Mouse (Mus musculus) right cerebral cortex, postnatal 36 days (tissue): ENCODE measurements around the gene Gm17364.
"Not testable (repeated sequence)": the region's sequence is repeated elsewhere in the genome, so short reads cannot be mapped to it uniquely, and the experiment has no call there.

Experiments used
- DNase-seq, 2 experiments: peaks; one replicate each; pipeline ENCODE4 v3.0.0; 2022; ENCODE audit warnings: low spot score in 2 of 2, mixed read lengths in 1 of 2

The Gm17364 gene

GRCm38 (mm10) chr13:41273927-41274650 lies at the start of gene Gm17364:
Gene Gm17364 (minus strand): TSS chr13:41273977.
- DNase-seq = no peak

GRCm38 (mm10) chr13:41321433-41321832 lies 47.7 kb upstream of the Gm17364 start:
- no peak for DNase-seq

GRCm38 (mm10) chr13:41320749-41321148 lies 47.0 kb upstream of the Gm17364 start:
- DNase-seq = no peak

DNA sequence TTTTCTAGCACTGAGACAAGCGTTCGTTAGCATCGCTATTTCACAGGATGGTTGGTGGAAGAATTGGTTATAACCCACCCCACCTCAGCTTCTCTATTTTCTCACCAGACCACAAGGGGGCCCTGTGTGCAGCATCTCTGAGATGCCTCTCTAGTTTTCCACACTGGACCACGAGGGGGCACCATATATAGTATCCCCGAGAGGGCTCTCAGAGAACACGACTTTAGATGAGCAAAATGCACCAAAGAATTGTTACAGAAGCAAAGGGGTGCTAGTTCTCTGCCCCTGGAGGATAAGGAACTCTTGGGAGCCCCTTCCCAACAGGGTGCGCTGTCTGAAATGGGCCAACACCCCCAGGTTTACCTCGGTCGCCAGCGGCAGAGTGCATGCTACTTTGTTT lies 28.9 kb upstream of the Gm17364 start:
- peak; percentile 37 to 49 for DNase-seq

GRCm38 (mm10) chr13:41300037-41300436 lies 26.3 kb upstream of the Gm17364 start:
- no peak for DNase-seq

GRCm38 (mm10) chr13:41298996-41299395 lies 25.2 kb upstream of the Gm17364 start:
- DNase-seq = no peak

DNA sequence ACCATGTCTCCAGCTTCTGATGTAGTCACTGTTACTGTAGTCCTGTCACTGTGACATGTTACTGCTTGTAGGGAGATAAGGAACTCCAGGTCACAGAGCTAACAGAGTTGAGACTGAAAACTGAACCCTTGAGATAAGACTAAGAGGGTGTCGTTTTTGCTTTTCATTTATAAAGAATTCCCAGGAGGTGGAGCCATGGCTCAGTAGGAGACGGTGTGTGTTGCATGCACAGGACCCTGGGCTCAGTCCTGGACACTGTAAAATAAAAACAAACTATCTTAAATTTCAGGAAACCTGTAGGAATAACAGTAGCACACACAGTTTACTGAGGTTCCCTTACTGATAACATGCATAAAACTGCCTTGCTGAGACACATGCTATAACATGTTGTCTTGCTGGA lies 24.8 kb upstream of the Gm17364 start:
- no peak for DNase-seq

- no peak for DNase-seq
Observed at GRCm38 (mm10) chr13:41296396-41296795, 22.6 kb upstream of the Gm17364 start.

DNA sequence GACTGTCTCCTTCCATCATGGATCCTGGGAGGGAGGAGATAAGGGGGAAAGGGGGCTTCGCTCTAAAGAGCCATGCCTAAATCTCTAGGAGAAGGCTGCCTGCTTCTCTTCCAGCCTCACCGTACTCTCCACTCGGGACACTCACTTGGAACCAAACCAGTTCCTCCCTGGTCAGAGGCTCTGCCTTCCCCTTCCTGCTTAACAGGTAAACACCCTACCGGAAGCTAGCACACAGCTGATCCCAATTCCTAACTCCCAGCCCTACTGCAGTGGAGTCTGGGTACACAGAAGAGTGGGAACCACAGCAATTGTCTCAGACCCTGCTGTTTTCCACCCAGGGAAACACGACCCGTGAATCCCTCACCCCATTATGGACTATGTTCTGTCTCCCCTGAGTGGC lies 22.1 kb upstream of the Gm17364 start:
- DNase-seq = no peak

GRCm38 (mm10) chr13:41293595-41293994 lies 19.8 kb upstream of the Gm17364 start:
- DNase-seq = no peak

- DNase-seq = no peak
Observed at GRCm38 (mm10) chr13:41291466-41291974, 17.7 kb upstream of the Gm17364 start.

DNA sequence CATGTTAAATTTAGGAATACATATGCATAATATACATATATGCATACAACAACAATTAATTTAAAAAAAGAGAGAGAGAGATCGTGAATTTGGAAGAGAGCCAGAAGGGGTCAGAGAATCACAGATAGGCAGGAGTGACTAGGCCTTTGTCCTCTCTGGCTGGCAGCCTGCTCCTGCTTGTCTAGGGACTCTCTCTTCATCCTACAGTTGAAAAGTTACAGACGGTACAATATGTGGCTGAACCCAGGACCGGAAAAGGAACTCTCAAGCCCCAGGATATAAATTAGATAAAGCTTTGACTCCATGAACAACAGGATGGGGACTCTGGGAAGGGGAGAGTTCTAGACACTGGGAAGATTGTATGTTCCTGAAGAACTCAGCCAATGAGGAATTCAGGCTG lies 12.5 kb upstream of the Gm17364 start:
- no peak for DNase-seq

DNA sequence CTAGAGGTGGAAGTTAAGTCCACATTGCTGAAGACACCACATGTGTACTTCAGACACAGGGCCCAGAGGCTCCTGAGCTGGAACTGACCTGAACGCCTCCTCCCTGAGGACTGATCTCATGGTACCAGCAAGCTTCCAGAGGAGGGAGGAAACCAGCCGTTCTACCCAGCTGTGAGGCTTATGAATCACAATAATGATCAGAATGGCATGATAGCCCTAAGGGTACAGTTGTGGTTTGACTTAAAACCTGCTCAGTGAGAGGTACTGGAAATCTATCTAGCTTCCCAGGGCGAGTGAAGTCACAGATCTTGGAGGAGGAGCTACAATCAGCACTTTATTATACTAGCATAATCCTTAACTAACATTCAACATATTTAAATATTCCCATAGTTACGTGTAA lies 11.7 kb upstream of the Gm17364 start:
- no peak for DNase-seq

DNA sequence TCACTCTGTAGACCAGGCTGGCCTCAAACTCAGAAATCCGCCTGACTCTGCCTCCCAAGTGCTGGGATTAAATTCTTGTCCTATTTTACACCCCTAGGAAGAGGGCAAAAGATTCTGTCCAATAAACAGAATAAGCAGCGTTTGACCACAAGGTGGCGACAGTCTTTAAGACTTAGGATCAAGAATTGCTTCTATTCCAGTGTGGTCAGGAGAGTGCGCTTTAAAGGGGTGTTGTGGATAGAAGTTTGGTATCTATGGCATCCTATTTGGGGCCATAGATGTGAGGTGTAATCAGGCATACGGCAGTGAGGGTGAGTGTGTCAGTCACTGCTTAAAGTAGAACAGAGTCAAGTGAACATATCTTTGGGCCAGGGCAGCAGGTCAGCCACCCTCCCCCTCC lies 9.5 kb upstream of the Gm17364 start:
- peak; percentile 36 to 50 for DNase-seq

GRCm38 (mm10) chr13:41280696-41281095 lies 6.9 kb upstream of the Gm17364 start:
- DNase-seq = no peak

DNA sequence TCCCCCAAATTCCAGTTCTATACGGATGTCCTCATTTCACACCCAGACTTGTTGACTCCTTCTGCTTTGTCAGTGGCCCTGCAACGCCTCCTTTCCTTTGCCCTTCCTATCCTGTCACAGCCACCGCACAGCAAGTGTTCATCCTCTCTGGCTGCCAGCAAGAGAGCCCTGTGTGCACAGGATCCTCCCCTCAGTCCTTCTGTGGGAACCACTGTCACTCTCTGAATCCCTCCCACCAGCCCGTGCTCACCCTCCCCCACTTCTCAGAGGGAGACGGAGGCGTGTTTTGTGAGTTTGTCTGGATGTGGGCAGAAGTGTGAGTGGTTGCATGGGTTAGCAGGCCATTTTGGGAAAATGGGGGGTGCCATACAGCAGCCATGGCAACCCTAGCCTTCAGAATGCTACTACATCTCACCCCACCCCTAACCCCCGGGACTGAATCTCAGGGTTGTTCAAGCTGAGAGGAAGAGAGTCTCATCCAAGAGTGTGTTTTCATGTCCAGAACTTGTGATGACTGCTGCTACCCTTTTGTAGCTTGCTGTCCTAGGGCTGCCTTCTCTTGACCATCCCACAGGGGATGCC lies 5.9 kb downstream of the Gm17364 start:
- DNase-seq = peak; percentile 48 to 65

DNA sequence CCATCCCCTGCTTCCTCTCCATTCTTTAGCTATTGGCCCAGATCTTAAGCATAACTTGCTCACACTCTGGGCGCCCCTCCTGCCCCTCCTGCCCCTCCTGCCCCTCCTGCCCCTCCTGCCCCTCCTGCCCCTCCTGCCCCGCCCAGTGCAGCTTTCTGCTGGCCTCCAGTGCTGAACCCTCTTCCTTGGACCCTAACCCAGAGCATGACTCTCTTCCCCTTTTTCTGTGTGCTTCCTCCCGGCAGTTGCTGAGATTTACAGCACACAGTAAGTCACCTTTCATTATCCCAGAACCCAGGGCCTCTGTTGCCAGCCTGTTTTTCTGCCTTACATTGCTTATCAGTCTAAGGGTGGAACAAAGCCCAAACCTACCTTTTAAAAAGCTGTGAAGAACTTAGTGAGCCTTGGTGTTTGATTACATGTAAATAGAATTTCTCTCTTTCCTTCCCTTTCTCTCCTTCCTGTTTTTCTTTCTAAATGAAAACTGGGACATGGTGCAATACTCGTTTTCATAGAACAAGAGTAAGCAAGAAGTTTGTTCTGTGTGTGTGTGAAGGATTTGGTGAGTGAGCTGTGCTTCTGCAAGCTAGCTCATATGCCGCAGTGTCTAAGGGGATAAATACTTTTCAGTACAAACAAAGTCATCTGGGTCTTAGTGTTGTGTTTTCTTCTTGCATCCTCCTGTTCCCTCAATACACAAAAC lies 10.3 kb downstream of the Gm17364 start:
- no peak for DNase-seq

- not testable (repeated sequence) for DNase-seq
Observed at GRCm38 (mm10) chr13:41261617-41262016, 12.2 kb downstream of the Gm17364 start.

DNA sequence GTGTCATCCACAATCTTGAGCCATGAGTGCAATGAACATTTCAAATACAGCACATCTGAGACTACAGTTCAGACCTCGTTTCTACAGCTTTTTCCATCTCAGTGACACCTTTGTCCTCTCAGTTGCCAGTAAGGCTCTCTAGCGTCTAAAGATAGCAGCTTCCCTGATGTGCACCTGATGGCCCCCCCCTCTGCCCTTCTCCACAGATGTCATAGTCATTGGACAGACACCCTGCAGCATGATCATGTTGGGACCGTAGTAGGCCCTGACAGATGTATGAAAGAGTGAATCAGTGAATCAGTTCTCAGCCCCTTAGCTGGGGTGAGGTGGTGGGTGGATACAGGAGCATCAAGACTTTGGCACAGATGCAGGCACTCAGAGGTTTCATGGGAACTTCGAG lies 15.9 kb downstream of the Gm17364 start:
- no peak for DNase-seq

DNA sequence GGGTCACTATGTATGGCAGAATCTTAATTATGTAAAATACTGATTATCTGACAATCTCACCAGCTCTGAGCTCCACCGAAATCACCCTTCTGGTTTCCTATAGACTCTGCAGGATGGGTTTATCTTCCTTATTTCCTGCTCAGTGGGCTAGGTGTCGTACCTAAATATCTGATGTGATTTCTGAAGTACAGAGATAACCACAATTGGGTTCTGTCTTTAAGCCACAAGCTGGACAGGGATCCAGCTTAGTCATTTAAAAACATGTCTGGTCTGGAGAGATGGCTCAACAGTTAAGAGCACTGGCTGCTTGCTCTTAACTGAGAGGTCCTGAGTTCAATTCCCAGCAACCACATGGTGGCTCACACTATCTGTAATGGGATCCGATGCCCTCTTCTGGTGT lies 16.8 kb downstream of the Gm17364 start:
- DNase-seq = no peak

DNA sequence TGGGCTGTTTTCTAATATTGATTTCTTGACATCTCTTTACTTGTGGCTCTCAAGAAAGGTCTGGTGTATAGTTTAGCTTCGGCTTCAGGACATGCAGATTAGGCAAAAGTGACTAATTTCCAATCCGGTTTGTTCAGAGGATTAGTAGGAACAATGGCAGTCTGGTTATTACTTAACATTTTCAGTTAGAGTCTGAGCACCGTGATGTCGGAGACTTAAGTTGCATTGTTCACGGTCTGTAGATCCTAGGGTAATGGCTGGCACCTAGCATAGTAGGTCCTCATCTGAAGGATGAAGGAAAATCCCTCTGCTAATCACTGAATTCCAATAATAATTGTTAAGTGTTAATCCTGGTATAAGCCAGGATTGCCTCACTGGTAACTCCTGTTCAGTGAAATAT lies 17.7 kb downstream of the Gm17364 start:
- DNase-seq = no peak

- no peak for DNase-seq
Observed at GRCm38 (mm10) chr13:41252736-41253135, 21.0 kb downstream of the Gm17364 start.

GRCm38 (mm10) chr13:41252141-41252540 lies 21.6 kb downstream of the Gm17364 start:
- no peak for DNase-seq
